Mouse (Mus musculus): ENCODE results near the gene Gm26938. TPM values are rescaled to one million over a fixed set of nuclear protein-coding genes. Genes with fewer than 3 reads are reported as not detected.

The Gm26938 gene
- polyA plus RNA-seq (2012): not detected in 2 replicates

DNA sequence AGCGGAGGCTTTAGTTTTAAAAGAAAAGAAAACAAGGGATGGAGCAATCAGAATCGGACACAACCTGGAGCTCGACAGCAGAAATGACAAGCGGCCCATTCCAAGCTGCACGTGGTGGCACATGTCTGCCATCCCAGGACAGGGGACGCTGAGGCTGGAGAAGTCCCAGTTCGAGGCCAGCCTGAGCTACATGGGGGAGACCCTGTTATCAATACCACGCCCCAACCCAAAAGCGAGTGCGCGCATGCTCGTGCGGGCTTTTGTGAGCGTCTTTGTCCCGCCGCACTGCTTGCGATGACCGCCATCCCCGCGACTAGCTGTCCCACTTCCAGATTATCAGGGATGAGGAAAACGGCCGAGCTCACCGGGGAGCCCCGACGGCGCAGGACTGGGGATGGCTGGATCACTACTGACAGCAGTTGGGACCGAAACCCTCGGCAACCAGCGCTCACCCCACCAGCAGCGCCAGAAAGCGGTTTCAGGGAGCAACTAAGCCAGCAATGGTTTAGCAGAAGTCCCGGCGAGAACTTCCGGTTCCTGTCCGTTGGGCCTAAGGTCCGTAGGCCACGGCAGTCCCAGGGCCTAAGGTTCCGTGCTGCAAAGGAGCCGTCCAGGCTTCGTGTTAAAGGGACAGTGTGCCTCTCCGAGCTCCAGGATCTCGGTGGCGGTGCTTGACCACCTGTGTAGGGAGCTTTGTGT, at the start of gene Gm26938, which contains the start of gene Psmg3:
Gm26938 (minus strand) TSS at position 51 of the 699 bp plus-strand sequence.
Psmg3 (minus strand) TSS at position 529 of the 699 bp plus-strand sequence.

DNA sequence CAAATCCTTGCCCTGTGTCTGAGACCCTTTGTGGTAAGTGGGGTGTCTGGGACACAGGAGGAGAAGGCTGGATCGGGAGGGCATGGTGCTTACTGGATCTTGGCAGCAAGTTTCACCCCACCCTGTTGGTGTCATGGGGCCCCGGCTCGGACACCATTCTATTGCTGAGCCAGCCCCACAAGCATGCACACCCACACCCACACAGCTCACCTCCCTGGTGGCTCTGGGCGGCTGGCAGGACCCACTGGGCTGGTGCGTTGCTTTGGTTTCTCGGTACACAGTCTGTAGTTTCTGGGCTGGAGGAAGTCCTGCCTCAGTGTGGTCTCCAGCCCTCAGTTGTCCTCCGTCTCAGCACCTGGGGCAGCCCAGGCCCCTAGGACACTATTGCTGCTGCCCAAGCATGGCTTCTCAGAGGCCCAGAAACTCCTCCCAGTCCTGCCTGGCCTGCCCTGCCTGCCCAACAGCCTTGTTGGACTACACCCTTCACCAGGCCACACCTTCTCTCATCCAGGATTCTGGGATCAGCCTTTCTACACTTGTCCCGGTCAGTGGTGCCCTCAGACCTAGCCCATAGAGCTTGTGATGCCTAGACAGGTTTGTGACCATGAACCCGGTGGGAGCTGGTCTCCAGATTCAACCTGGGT, 6.5 kb downstream of the Gm26938 start, which contains the start of gene Tmem184a:
Tmem184a (minus strand) TSS at position 380 of the 644 bp plus-strand sequence.

DNA sequence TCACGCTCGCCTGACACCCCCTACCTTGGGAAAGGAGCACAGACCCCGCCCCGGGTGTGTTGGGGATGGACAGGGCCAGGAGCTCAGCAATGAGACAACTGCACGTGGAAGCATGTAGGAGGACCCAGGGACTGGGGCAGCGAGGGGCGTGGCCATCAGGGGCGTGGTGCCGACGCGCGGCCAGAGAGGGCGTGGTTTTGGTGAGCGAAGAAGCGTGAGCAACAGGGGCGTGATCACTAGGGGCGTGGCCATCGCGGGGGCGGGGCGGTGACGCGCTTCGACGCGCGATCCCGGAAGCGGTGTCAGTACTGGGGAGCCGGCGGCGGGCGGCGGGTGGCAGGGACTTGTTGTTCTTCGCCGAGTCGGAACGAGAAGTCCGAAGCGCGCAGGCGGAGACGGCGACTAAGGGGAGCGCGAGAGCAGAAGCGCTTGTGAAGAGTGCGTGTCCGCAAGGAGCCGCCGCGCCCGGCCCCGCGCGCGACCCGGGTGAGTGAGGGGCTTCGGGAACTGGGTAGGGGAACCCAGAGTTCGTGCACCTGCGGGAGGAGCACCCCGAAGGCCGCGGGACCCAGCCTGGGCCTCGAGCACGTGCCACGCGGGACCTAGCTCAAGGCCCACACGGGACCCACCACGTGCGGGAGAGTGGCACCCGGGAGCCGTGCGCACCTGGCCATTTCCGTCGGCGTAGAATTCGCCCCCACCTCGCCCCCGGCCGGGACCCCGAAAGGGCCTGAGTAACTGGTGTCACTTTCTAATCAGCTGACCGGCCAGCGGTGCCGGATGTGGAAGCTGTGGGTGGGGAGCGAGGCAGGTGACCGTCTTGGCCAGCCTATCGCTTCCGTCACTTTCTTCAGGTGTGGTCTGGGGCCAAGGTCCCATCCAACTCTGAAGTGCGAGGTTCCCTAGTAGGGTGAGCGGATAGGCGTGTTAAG, 34.7 kb downstream of the Gm26938 start, which contains the start of gene Mafk:
Mafk (plus strand) TSS at position 287 of the 932 bp plus-strand sequence.

DNA sequence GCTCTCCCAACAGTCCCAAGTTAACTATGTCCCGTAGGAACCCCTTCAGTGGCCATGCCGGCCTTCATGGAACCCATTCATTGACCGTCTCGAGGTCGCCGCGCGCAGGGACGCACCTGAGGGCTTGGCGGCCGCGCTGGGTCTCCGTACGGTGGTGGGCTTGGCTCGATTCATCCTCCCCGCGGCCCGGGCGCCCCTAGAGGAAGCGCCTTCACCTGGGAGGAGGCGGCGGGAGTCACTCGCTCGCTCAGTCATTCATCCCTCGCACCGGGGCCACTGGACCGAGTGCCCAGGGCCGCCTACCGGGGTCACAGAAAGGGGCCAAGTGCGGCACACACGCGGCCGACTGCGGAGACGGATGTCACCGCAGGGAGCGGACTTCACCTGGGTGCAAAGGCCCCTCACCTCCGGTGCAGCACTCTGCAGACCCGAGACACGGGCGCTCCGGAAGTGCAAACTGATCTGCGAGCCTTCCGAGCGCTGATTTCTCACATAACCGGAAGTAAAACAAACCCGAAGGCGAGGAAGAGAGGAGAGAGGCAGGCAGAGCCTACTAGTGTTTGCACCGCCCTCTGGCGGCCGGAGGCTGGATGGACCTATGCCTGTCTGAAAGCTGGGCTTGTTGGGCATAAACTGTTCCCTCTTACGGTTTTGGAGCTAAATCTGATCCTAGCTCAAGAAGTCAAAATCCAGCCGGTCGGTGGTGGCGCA, 50.8 kb downstream of the Gm26938 start, which contains the start of gene Ints1:
Ints1 (minus strand) TSS at position 459 of the 711 bp plus-strand sequence.

Other genes starting within 250 kb of the Gm26938 start
- 36.1 and 45.4 TPM in 2 replicates for gene Micall2, start 90.1 kb downstream of the Gm26938 start, polyA plus RNA-seq (2012)
- gene Ints1, start 50.7 kb downstream of the Gm26938 start, polyA plus RNA-seq (2012): 110 and 131 TPM in 2 replicates
- gene Mafk, start 34.9 kb downstream of the Gm26938 start, polyA plus RNA-seq (2012): 101 and 144 TPM in 2 replicates
- 0.29 and 0.72 TPM in 2 replicates for gene Tmem184a, start 6.5 kb downstream of the Gm26938 start, polyA plus RNA-seq (2012)
- 32.3 and 36.3 TPM in 2 replicates for gene Psmg3, start 478 bp upstream of the Gm26938 start, polyA plus RNA-seq (2012)
- gene Elfn1, start 81.5 kb upstream of the Gm26938 start, polyA plus RNA-seq (2012): 0.01 and 0.05 TPM in 2 replicates

Data from megakaryocyte-erythroid progenitor cell, adult 5 weeks (primary cell).